Mouse (Mus musculus): ENCODE results near the gene Unc93b1.

- no peak for TF ChIP-seq CTCF (IDR thresholded peaks at IDR 0.05; ENCODE audit: borderline replicate concordance, insufficient read depth, low read depth, low read length)
- no peak for TF ChIP-seq POLR2A (IDR thresholded peaks at IDR 0.05; ENCODE audit: borderline replicate concordance, insufficient read depth, low read length)
These were observed 51.3 kb downstream of the Unc93b1 start, which contains the start of gene Acy3 for GRCm38 (mm10) chr19:3986334-3986733.
